Mouse (Mus musculus) neural tube, embryonic 11.5 days (tissue): ENCODE measurements at regions not wholly inside any gene's neighbourhood (a gene's known extent, or its start where the extent isn't known, plus 50 kb on each side); places are given as distances from the start of the nearest gene placed in this dataset.

Experiments used
- ATAC-seq: fragments of 200-750 bp; cut with Nextera tagmentation; 2 replicates; pipeline ENCODE4 v1.8.0; 2017; ENCODE audit warnings: moderate number of reproducible peaks, mild to moderate bottlenecking, moderate TSS enrichment, moderate library complexity; ENCODE audit not compliant: insufficient read depth, low FRiP score, low TSS enrichment
- DNase-seq: peaks from one replicate; pipeline ENCODE4 v3.0.0-alpha.2; 2015; ENCODE audit warnings: low spot score
- H3K27ac ChIP-seq: fragments of 300-500 bp; sonication (generic); 2 replicates; pipeline ENCODE4 v1.5.1; 2014; ENCODE audit warnings: low read depth, mild to moderate bottlenecking, low read length
- H3K27me3 ChIP-seq: fragments of 300-500 bp; sonication (generic); 2 replicates; pipeline ENCODE4 v1.6.1; 2014; ENCODE audit warnings: mild to moderate bottlenecking, low read length, mixed read lengths; ENCODE audit not compliant: control insufficient read depth, insufficient read depth
- H3K36me3 ChIP-seq: fragments of 300-500 bp; sonication (generic); 2 replicates; pipeline ENCODE4 v1.6.1; 2014; ENCODE audit warnings: mild to moderate bottlenecking, low read length, moderate library complexity, mixed read lengths; ENCODE audit not compliant: control insufficient read depth, insufficient read depth
- H3K4me1 ChIP-seq: fragments of 300-500 bp; sonication (generic); 2 replicates; pipeline ENCODE4 v1.6.1; 2014; ENCODE audit warnings: low read length, mixed read lengths; ENCODE audit not compliant: control insufficient read depth, insufficient read depth
- H3K4me2 ChIP-seq: fragments of 300-500 bp; sonication (generic); 2 replicates; pipeline ENCODE4 v1.6.1; 2014; ENCODE audit warnings: low read depth, mild to moderate bottlenecking, moderate library complexity
- H3K4me3 ChIP-seq: fragments of 300-500 bp; sonication (generic); 2 replicates; pipeline ENCODE4 v1.5.1; 2014; ENCODE audit warnings: low read depth, low read length
- H3K9ac ChIP-seq: fragments of 300-500 bp; sonication (generic); 2 replicates; pipeline ENCODE4 v1.6.1; 2014; ENCODE audit warnings: mild to moderate bottlenecking, low read length
- H3K9me3 ChIP-seq: fragments of 300-500 bp; sonication (generic); 2 replicates; pipeline ENCODE4 v1.6.1; 2016; ENCODE audit warnings: low read length; ENCODE audit not compliant: control insufficient read depth
- WGBS: fragments of 180-500 bp; shearing (Covaris S2); extraction: QIAGEN DNeasy Blood & Tissue Kit; methylation state at CpG from one replicate; pipeline ENCODE4 v1.1.7; 2014; 5-methylcytosine and 5-hydroxymethylcytosine counted together

DNA sequence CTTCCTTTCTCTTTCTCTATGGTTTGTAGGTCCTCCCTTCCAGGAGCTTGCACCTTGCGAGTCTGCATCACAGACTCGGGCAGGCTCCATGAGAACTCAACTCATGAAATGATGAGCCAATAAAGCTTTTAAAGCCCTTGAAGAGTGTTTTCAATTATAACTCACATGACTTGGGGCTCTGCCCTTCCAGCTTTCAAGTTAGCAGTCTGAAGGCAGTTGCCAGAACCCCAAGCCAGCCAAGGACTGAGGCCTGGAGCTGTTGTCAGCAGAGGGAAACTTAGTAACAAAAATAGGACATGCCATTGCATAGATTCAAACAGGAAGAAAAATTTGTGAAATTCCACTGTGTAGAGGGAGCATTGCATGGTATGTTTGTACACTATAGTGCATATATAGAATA lies 169.3 kb downstream of the Mex3b start:
- Histone ChIP-seq H3K36me3 (no peaks in the 10 kb centered on the region), H3K27ac (no peak overlapping the region), H3K9me3 (no peaks in the 10 kb centered on the region), H3K27me3 (no peaks in the 10 kb centered on the region), H3K4me1 (peaks cover 6% of the 10 kb centered on the region; the same call in 1 of the 2 replicates), H3K4me3 (no peak overlapping the region), H3K9ac (no peak overlapping the region), H3K4me2 (no peak overlapping the region)
- ATAC-seq = no peak
- DNase-seq = no peak
- whole genome bisulfite sequencing = 41% methylated on average over 2 of the region's 2 CpGs

DNA sequence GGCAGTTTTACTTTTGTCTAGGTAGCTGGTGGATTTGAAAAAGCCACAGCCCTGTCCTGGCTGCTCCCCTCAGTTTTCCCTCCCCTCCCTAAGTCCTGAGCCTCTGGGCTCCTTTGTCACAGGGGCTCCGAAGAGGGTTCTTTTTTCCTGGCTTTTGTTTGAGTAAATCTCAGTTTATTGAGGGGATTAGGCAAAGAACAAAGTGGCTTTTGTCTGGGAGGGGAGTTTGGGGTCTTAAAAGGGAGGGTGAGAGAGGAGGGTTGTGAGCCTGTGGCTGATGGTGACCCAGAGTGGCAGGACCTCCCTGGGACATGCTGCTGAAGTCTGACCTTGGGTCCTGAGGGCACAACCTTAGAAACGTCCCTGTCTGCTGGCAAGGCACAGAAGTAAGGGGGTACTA lies 170.0 kb downstream of the Mex3b start:
- Histone ChIP-seq H3K9me3 (no peaks in the 10 kb centered on the region), H3K27me3 (no peaks in the 10 kb centered on the region), H3K36me3 (no peaks in the 10 kb centered on the region), H3K4me2 (no peak overlapping the region), H3K4me1 (peaks cover 6% of the 10 kb centered on the region; the same call in 1 of the 2 replicates), H3K4me3 (no peak overlapping the region), H3K9ac (no peak overlapping the region), H3K27ac (no peak overlapping the region)
- 0% methylated on average over 2 of the region's 2 CpGs for WGBS
- ATAC-seq = no peak
- no peak for DNase-seq

DNA sequence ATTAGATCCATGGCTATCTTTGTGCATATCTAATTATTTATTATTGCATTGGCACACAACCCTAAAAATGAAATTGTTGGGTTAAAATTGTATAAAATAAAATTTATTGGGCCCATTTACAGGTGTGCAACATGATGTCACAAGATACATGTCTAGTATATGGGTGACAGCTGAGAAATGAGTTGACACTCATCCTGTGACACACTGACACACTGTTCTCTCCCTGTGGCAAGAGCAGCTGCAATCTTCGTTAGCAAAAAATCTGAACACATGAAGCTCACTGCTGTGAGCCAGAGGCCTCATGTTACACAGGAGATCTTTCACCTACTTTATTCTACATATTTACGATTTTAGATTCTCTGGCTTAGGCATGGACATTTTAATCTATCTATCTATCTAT lies 170.6 kb downstream of the Mex3b start:
- H3K27ac ChIP-seq = no peak overlapping the region

DNA sequence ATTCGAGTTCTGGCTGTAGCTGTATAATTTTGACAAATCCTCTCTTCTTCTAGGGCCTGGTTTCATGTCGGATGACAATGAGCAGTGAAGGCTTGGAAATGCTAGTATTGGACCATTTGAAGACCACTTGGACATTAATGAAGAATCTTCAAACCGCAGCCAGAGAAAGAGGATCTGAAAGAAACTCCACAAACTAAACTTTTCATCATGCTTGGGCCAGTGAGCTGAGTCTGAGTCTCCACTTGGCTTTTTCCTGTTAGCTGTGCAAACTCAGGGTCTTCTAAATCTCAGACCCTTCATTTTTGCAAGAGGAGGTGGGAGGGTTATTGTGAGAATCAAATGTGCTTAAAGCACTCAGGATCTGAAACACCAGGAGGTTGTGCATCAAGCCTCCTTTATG lies 176.6 kb downstream of the Mex3b start:
- Histone ChIP-seq H3K9ac (no peak overlapping the region), H3K36me3 (no peaks in the 10 kb centered on the region), H3K27me3 (no peaks in the 10 kb centered on the region), H3K4me1 (no peaks in the 10 kb centered on the region), H3K27ac (no peak overlapping the region), H3K9me3 (no peaks in the 10 kb centered on the region), H3K4me3 (no peak overlapping the region), H3K4me2 (no peak overlapping the region)
- 92% methylated on average over 3 of the region's 3 CpGs for WGBS
- ATAC-seq = no peak
- no peak for DNase-seq

More for the DNA sequence above, 170.6 kb downstream of the Mex3b start:
- no peak overlapping the region for H3K9ac ChIP-seq
- no peaks in the 10 kb centered on the region for H3K9me3 ChIP-seq
- DNase-seq = no peak
- no peaks in the 10 kb centered on the region for H3K27me3 ChIP-seq
- H3K36me3 ChIP-seq = no peaks in the 10 kb centered on the region
- ATAC-seq = no peak
- H3K4me3 ChIP-seq = no peak overlapping the region
- WGBS = 65% methylated on average over 2 of the region's 2 CpGs
- no peak overlapping the region for H3K4me2 ChIP-seq
- peaks cover 6% of the 10 kb centered on the region; the same call in 1 of the 2 replicates for H3K4me1 ChIP-seq

DNA sequence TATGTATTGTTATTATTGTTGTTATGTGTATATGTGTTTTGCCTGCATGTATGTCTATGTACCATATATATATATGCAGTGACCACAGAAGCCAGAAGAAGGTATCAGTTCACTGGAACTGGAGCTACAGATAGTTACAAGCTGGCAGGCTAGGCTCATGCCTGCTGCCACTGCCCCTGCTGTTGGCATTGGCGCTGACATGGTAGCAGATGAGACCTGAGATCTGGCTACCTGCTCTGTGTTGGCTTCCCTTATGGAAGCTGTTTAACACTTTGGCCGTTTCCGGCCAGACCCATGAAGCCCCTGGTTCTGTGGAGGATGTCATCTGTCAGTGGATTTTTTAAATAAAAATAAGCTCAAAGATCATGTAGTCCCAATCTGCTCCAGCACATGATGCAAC lies 178.1 kb downstream of the Mex3b start:
- Histone ChIP-seq H3K27me3 (no peaks in the 10 kb centered on the region), H3K9ac (no peak overlapping the region), H3K36me3 (no peaks in the 10 kb centered on the region), H3K4me1 (0 out of 2 replicates have a peak, but pooled peaks cover 3% of the 10 kb centered on the region), H3K4me3 (no peak overlapping the region), H3K9me3 (no peaks in the 10 kb centered on the region), H3K27ac (no peak overlapping the region), H3K4me2 (no peak overlapping the region)
- no peak for DNase-seq
- ATAC-seq = no peak
- WGBS = 91% methylated on average over 3 of the region's 3 CpGs

DNA sequence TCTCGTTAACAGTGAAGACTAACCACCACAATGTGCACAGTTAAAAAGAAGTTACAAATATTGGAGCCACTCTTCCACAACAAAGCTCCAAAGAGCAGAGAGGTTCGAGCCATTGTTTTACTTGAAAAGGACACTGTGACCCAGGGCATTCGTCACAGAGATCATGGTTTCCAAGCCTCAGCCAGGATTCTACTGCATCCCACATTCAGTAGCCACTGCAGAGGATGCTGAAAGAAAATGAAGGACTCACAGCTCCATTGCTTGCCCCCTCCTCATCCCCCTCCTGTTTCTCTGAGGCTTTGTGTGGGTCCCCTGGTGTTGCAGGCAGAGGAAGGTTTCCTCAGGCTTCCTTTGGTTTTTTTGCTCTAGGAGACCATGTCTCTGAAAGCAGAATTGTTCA lies 182.9 kb downstream of the Mex3b start:
- WGBS = 33% methylated on average over 3 of the region's 3 CpGs
- no peak for DNase-seq
- Histone ChIP-seq H3K36me3 (no peaks in the 10 kb centered on the region), H3K9me3 (no peaks in the 10 kb centered on the region), H3K4me3 (no peak overlapping the region), H3K27me3 (no peaks in the 10 kb centered on the region), H3K4me1 (0 out of 2 replicates have a peak, but pooled peaks cover 3% of the 10 kb centered on the region), H3K27ac (no peak overlapping the region), H3K9ac (no peak overlapping the region), H3K4me2 (no peak overlapping the region)
- ATAC-seq = no peak

DNA sequence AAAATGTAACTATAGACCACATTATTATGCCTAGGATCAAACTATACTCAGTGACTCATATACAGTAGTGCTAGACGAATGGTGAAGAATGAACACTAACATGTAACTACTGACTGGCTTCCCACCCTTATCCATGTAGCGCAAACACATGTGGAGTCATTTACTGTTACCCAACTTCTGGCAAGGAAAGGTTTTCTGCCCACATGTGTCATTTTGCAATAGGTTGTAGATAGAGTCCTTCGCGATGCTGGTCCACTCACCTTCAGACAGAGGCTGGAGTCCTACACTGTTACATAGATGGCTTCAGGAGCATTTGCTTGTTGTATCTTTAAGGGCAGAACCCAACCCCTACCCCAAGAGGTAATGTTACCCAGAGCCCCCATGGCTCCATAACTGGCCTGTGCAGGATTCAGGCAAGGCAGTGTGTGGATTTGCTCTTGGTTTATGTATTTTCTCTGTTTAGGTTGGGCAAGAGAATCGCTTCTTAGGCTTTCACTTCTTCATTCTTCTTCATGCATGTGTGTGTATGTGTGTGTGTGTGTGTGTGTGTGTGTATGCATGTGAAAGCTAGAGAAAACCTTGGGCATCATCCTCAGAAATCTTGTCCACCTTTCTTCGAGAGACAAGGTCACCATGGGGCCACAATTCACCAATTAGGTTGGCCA lies 183.8 kb downstream of the Mex3b start:
- H3K4me2 ChIP-seq = no peak overlapping the region
- H3K9ac ChIP-seq = no peak overlapping the region
- H3K36me3 ChIP-seq = no peaks in the 10 kb centered on the region
- no peak overlapping the region for H3K27ac ChIP-seq
- no peaks in the 10 kb centered on the region for H3K27me3 ChIP-seq
- H3K4me3 ChIP-seq = no peak overlapping the region
- 96% methylated on average over 6 of the region's 6 CpGs for whole genome bisulfite sequencing
- DNase-seq (no peak), ATAC-seq (no peak)
- 0 out of 2 replicates have a peak, but pooled peaks cover 3% of the 10 kb centered on the region for H3K4me1 ChIP-seq
- no peaks in the 10 kb centered on the region for H3K9me3 ChIP-seq

DNA sequence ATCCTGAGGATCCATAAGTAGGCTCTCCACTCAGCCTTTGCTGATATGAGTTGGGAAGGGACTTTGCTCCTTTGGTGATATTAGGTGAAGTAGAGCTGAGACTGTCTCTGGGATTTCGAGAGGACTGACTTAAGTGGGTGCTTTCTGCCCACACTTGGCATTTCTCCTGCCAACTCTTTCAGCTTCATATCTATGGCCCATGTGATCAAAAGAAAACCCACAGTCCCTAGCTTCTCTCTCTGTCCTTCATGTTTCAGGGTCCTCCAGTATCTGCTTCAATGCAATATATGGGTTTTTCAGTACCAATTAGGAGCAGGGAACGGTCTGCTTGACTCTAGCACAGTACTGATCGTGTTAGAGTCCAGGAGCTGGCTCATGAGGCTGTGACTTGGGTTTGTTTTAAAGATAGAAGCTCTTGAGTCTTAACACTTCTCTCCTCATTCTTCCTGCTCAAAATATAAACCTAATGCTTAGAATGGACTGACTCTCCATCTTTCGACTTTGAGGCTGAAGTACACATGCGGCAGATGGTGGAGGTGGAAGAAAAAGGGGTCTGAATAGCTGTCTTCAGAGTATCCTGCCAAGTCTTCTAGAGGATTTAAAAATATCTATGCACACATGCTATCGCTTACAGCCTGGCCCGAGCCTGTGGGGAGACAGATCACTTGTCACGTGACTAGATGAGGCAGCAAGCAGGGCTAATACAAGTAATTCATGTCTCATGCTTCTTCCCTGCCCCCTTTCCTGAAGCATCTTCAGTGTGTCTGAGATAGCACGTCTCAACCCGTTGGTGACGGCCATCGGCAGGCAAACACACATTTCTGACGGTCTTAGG lies 189.2 kb downstream of the Mex3b start:
- Histone ChIP-seq H3K9ac (no peak overlapping the region), H3K4me3 (no peak overlapping the region), H3K4me1 (peaks cover 3% of the 10 kb centered on the region; the same call in 1 of the 2 replicates), H3K9me3 (no peaks in the 10 kb centered on the region), H3K4me2 (no peak overlapping the region), H3K27ac (no peak overlapping the region), H3K36me3 (no peaks in the 10 kb centered on the region), H3K27me3 (no peaks in the 10 kb centered on the region)
- 89% methylated on average over 13 of the region's 13 CpGs for WGBS
- DNase-seq (no peak), ATAC-seq (no peak)

DNA sequence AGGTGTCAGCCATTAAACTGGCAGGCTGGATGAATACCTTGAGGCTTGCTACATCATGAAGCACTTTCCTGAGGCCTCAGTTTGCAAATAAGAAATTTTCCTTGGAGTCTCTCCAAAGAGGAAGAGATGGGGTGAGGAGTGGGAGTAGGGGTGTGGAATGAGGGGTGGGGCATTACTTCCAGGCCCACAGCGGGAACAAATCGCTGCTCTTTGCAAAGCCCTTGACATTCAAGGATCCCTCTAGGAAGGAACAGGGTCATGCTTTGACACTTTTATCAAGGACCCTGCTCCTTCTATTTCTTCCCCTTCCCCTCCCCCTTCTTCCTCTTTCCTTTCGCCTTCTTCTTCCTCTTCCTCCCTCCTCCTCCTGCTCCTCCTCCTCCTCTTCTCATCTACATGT lies 193.2 kb downstream of the Mex3b start:
- no peak overlapping the region for H3K27ac ChIP-seq
- ATAC-seq = no peak
- H3K9ac ChIP-seq = no peak overlapping the region
- WGBS = 41% methylated on average over 3 of the region's 3 CpGs
- H3K4me3 ChIP-seq = no peak overlapping the region
- peaks cover 3% of the 10 kb centered on the region; the same call in 1 of the 2 replicates for H3K4me1 ChIP-seq
- no peak for DNase-seq
- no peak overlapping the region for H3K4me2 ChIP-seq
- no peaks in the 10 kb centered on the region for H3K27me3 ChIP-seq
- H3K36me3 ChIP-seq = no peaks in the 10 kb centered on the region
- no peaks in the 10 kb centered on the region for H3K9me3 ChIP-seq
